Mouse (Mus musculus) liver, embryonic 16.5 days (tissue): ENCODE measurements around the gene Hoxc11. TPM values are rescaled to one million over a fixed set of nuclear protein-coding genes. Genes with fewer than 3 reads are reported as not detected.

Source experiments
- ATAC-seq: fragments of 200-750 bp; cut with Nextera tagmentation; 2 replicates; pipeline ENCODE4 v1.8.0; 2017; ENCODE audit warnings: low read depth, mild to moderate bottlenecking, moderate number of reproducible peaks, moderate library complexity
- H3K27ac ChIP-seq: fragments of 300-500 bp; sonication (generic); 2 replicates; pipeline ENCODE4 v1.5.1; 2014; ENCODE audit warnings: mild to moderate bottlenecking, low read length
- H3K27me3 ChIP-seq: fragments of 300-500 bp; sonication (generic); 2 replicates; pipeline ENCODE4 v1.6.1; 2014; ENCODE audit warnings: low read depth, low read length, mixed read lengths; ENCODE audit not compliant: control insufficient read depth, insufficient read depth
- H3K36me3 ChIP-seq: fragments of 300-500 bp; sonication (generic); 2 replicates; pipeline ENCODE4 v1.6.1; 2014; ENCODE audit warnings: mild to moderate bottlenecking; ENCODE audit not compliant: control insufficient read depth, insufficient read depth
- H3K4me1 ChIP-seq: fragments of 300-500 bp; sonication (generic); 2 replicates; pipeline ENCODE4 v1.6.1; 2014; ENCODE audit warnings: low read depth, low read length, mixed read lengths; ENCODE audit not compliant: control insufficient read depth
- H3K4me2 ChIP-seq: fragments of 300-500 bp; sonication (generic); 2 replicates; pipeline ENCODE4 v1.6.1; 2014; ENCODE audit warnings: low read depth, low read length, mixed read lengths
- H3K4me3 ChIP-seq: fragments of 300-500 bp; sonication (generic); 2 replicates; pipeline ENCODE4 v1.5.1; 2014; ENCODE audit warnings: low read depth, mild to moderate bottlenecking, low read length
- H3K9ac ChIP-seq: fragments of 300-500 bp; sonication (generic); 2 replicates; pipeline ENCODE4 v1.6.1; 2014; ENCODE audit warnings: low read depth, low read length
- H3K9me3 ChIP-seq: fragments of 300-500 bp; sonication (generic); replicated peaks from 2 replicates; pipeline ENCODE4 v1.6.1; 2016; ENCODE audit warnings: low read length; ENCODE audit not compliant: control insufficient read depth
- WGBS: fragments of 180-500 bp; shearing (Covaris S2); extraction: QIAGEN DNeasy Blood & Tissue Kit; methylation state at CpG from one replicate; pipeline ENCODE4 v1.1.7; 2014; ENCODE audit not compliant: insufficient replicate concordance; 5-methylcytosine and 5-hydroxymethylcytosine counted together
- polyA plus RNA-seq: library from polyadenylated mRNA; unstranded; fragments of >200 nt; fragmentation: Nextera tagmentation; extraction: Ambion mirVana; gene quantifications from 2 replicates; pipeline ENCODE4 v1.2.1, GENCODE M21; 2015

The Hoxc11 gene
- polyA plus RNA-seq: not detected in 2 replicates

GRCm38 (mm10) chr15:102954192-102955006 lies at the start of gene Hoxc11:
Gene Hoxc11 (plus strand): TSS chr15:102954427.
- Histone ChIP-seq H3K9ac (no peak within 1 kb of the TSS), H3K4me1 (no peaks in the 10 kb centered on the region), H3K4me3 (no peak within 1 kb of the TSS), H3K27me3 (peaks cover 96% of the 10 kb centered on the region), H3K27ac (no peak within 1 kb of the TSS), H3K9me3 (no peaks in the 10 kb centered on the region), H3K4me2 (no peak within 1 kb of the TSS), H3K36me3 (no peaks in the 10 kb centered on the region)
- ATAC-seq: no peak
- WGBS: 2% methylated on average over 55 of the region's 57 CpGs

GRCm38 (mm10) chr15:102904946-102905345 lies 49.3 kb upstream of the Hoxc11 start:
- Histone ChIP-seq H3K27me3 (peaks cover 25% of the 10 kb centered on the region), H3K9me3 (no peaks in the 10 kb centered on the region), H3K27ac (no peak overlapping the region), H3K36me3 (no peaks in the 10 kb centered on the region), H3K9ac (no peak overlapping the region), H3K4me1 (no peaks in the 10 kb centered on the region), H3K4me2 (no peak overlapping the region), H3K4me3 (no peak overlapping the region)
- ATAC-seq: no peak
- WGBS: 50% methylated on average over 1 of the region's 1 CpGs

GRCm38 (mm10) chr15:102909536-102909935 lies 44.7 kb upstream of the Hoxc11 start:
- Histone ChIP-seq H3K36me3 (no peaks in the 10 kb centered on the region), H3K9ac (no peak overlapping the region), H3K9me3 (no peaks in the 10 kb centered on the region), H3K4me1 (no peaks in the 10 kb centered on the region), H3K27ac (no peak overlapping the region), H3K4me2 (no peak overlapping the region), H3K4me3 (no peak overlapping the region), H3K27me3 (peaks cover 59% of the 10 kb centered on the region)
- no peak for ATAC-seq
- WGBS: 2% methylated on average over 4 of the region's 4 CpGs

- H3K27ac ChIP-seq: no peak overlapping the region
- WGBS: under 1% methylated on average over 18 of the region's 18 CpGs
- peaks cover 64% of the 10 kb centered on the region for H3K27me3 ChIP-seq
- no peak for ATAC-seq
- no peaks in the 10 kb centered on the region for H3K36me3 ChIP-seq
- no peak overlapping the region for H3K4me3 ChIP-seq
- H3K9ac ChIP-seq: no peak overlapping the region
- H3K4me1 ChIP-seq: no peaks in the 10 kb centered on the region
- H3K9me3 ChIP-seq: no peaks in the 10 kb centered on the region
- no peak overlapping the region for H3K4me2 ChIP-seq
These were observed 44.2 kb upstream of the Hoxc11 start for GRCm38 (mm10) chr15:102910038-102910437.

GRCm38 (mm10) chr15:102910496-102911095 lies 43.6 kb upstream of the Hoxc11 start:
- no peaks in the 10 kb centered on the region for H3K9me3 ChIP-seq
- no peak overlapping the region for H3K4me2 ChIP-seq
- no peak for ATAC-seq
- H3K9ac ChIP-seq: no peak overlapping the region
- H3K4me1 ChIP-seq: no peaks in the 10 kb centered on the region
- no peak overlapping the region for H3K4me3 ChIP-seq
- H3K36me3 ChIP-seq: no peaks in the 10 kb centered on the region
- peaks cover 66% of the 10 kb centered on the region for H3K27me3 ChIP-seq
- 3% methylated on average over 22 of the region's 22 CpGs for WGBS
- H3K27ac ChIP-seq: no peak overlapping the region

- ATAC-seq: no peak
- Histone ChIP-seq H3K9me3 (no peaks in the 10 kb centered on the region), H3K4me1 (no peaks in the 10 kb centered on the region), H3K27ac (no peak overlapping the region), H3K9ac (no peak overlapping the region), H3K4me3 (no peak overlapping the region), H3K36me3 (no peaks in the 10 kb centered on the region), H3K4me2 (no peak overlapping the region), H3K27me3 (peaks cover 81% of the 10 kb centered on the region)
- under 1% methylated on average over 19 of the region's 19 CpGs for WGBS
These were observed 41.1 kb upstream of the Hoxc11 start for GRCm38 (mm10) chr15:102913038-102913585.

- H3K27me3 ChIP-seq: peaks cover 91% of the 10 kb centered on the region
- no peaks in the 10 kb centered on the region; the same call in 1 of the 2 replicates for H3K4me1 ChIP-seq
- ATAC-seq: no peak
- no peaks in the 10 kb centered on the region for H3K36me3 ChIP-seq
- H3K4me3 ChIP-seq: no peak overlapping the region
- H3K4me2 ChIP-seq: no peak overlapping the region
- H3K9ac ChIP-seq: no peak overlapping the region
- 2% methylated on average over 20 of the region's 20 CpGs for WGBS
- no peaks in the 10 kb centered on the region for H3K9me3 ChIP-seq
- H3K27ac ChIP-seq: no peak overlapping the region
These were observed 36.2 kb upstream of the Hoxc11 start for GRCm38 (mm10) chr15:102917972-102918572.

- no peak for ATAC-seq
- Histone ChIP-seq H3K9me3 (no peaks in the 10 kb centered on the region), H3K4me3 (no peak overlapping the region), H3K27me3 (peaks cover 91% of the 10 kb centered on the region), H3K4me2 (no peak overlapping the region), H3K4me1 (no peaks in the 10 kb centered on the region; the same call in 1 of the 2 replicates), H3K36me3 (no peaks in the 10 kb centered on the region), H3K27ac (no peak overlapping the region), H3K9ac (no peak overlapping the region)
- 5% methylated on average over 7 of the region's 7 CpGs for WGBS
These were observed 35.5 kb upstream of the Hoxc11 start for GRCm38 (mm10) chr15:102918611-102919265.
